Mouse (Mus musculus): ENCODE data around the gene Exoc3l4. TPM values are rescaled to one million over a fixed set of nuclear protein-coding genes. Genes with fewer than 3 reads are reported as not detected.
A peak's percentile ranks its signal among the peaks of the same experiment; 100 is the strongest.

Gene Exoc3l4
- total RNA-seq, 2 experiments from 2014 or later = 3.0 to 4.2 TPM

- DNase-seq = no peak
Measured at GRCm38 (mm10) chr12:111434164-111434744, 17.4 kb downstream of the Exoc3l4 start.

GRCm38 (mm10) chr12:111434745-111435327 is 18.0 kb downstream of the Exoc3l4 start:
- DNase-seq = no peak

DNA sequence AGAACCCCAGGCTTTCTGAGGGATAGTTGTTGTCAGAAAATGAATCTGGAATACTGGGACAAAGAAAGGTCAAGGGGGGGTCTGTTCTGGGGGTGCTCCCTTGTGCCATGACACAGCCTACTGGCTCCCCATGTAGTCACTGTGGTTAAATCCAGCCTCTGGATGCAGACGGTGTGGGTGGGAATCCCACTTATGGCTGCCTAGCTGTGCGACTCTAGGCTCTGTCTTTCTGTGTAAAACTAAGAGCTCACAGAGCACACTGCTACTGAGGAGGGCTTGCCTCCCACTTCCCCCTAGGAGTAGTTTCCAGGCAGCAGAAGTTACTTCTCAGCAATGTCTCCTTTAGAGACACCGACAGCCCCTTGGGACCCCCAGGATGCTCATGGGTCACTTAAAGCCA is 19.4 kb downstream of the Exoc3l4 start:
- DNase-seq = no peak

DNA sequence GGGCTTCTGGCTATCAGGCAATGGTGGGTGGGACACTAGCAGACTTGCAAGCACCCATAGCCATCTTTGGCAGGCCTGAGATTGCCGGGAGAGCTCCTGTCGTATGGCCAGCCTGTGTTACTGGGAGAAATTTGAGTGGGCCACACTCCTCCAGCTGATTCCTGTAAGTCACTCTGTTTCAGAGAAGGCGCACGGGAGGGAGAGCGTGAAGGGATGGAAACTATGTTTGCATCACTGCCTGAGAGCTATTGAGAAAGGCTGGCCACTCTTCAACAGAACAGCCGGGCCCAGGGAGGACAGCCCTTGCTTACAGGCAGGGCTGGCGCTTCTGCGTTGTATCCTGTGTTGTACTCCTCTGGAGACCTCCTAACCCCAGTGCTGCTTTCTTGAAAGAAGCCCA is 19.8 kb downstream of the Exoc3l4 start:
- DNase-seq = no peak

- no peak for DNase-seq
Measured at GRCm38 (mm10) chr12:111437222-111437900, 20.5 kb downstream of the Exoc3l4 start.

GRCm38 (mm10) chr12:111438850-111439249 is 22.0 kb downstream of the Exoc3l4 start:
- no peak for DNase-seq

DNA sequence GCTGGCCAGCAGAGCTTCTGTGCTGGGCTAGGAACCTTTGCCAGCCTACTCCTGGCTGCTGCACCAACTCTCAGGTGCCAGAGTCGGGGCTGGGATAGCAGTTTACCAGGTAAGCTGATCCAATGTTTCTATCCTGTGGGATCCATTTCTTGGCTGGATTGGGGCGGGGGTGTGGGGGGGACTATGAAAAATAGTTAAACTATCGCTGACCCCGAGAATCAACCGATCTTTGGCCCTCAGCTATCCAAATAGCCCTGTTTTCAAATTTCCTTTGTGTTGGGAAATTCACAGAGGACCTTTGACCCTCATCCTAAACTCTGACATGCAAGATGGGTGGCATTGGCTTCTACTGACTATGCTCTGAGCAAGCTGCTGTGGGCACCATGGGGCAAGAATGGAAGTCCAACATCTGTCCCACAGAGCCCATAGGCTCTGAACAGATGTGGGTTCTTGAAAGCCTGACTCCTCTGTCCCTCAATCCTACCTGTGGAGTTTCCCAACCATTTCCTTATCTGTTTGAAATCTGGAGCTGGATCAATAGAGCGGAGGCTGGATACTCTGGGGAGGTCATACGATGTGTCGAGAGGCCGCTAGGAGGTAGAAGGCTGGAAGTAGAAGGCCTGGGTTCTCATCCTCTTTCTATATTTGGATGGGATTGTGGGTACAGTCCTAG is 24.0 kb downstream of the Exoc3l4 start:
- no peak for DNase-seq

- no peak for DNase-seq
Measured at GRCm38 (mm10) chr12:111441523-111441922, 24.7 kb downstream of the Exoc3l4 start.

- DNase-seq = peak; percentile 89
Measured at GRCm38 (mm10) chr12:111442309-111443010, 25.6 kb downstream of the Exoc3l4 start, which contains the start of gene Tnfaip2. TSS of gene Tnfaip2 (plus strand) at chr12:111442469.

GRCm38 (mm10) chr12:111443011-111443870 is 26.4 kb downstream of the Exoc3l4 start:
- no peak for DNase-seq

DNA sequence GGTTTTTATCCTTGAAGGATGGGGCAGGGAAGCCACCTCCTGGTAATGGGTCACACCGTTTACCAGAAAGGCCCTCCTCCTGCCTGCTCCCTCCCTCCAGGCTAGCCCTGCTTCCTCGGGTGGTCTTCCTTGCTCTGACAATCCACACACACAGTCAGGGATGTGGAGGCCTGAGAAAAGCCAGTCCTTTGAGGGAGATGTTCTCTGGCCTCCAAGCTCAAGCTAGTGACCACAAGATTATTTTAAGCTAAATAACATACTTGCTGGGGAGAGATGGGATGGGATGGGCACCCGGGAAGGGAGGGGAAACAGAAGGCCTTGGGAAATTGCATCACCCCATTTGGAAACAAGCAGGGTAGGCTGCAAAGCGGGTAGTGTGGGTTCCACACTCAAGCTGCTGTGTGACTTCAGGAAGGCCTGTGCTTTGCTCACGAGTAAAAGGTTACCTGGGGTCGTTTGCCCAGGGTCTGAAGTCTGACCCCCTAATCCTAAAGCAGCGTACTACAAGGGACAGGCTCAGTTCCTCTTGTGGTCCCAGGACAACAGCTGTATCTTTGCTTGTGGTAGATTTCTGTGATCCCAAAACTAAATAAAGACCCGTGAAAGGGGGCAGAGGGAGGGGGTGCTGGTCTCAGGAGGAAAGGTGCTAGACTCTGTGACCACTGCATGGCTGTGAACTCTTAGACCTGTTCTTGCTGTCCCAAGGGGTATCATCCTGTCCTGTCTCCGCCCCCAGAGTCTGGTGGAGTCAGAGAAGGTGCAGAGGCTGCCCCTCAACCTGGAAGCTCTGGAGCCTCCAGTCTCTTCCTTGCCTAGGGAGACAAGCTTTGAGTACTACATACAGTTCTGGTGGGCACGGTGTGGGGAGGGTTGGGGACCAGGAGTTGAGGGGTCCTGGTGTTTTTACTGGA is 27.4 kb downstream of the Exoc3l4 start:
- no peak for DNase-seq

DNA sequence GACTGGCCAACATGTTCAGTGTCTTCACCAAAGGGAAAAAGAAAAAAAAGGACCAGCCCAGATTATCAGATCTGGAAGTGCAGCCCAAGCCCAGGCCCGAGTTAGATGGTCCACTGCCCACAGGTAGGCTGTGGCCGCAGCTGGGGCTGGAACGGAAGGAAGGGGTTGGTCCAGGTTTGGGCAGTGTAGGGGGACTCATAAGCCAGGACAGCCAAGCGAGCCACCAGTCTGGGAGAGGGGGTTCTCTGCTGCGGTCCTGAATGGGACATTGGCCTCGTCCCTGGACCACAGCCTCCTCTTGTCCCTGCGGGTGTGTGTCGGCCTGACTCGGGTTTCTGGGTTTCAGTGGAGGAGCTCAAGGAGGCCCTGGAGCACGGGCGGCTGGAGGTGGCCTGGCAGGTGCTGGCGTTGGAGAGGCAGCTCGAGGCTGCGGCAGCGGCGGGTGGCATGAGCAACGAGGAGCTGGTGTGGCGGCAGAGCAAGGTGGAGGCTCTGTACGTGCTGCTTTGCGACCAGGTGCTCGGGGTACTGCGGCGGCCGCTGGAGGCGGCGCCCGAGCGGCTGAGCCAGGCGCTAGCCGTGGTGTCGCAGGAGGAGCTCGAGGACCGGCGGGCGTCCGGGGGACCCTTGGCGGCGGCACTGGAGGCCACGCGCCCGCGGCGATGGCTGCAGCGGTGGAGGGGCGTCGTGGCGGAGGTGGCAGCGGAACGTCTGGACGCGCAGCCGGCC is 28.5 kb downstream of the Exoc3l4 start:
- DNase-seq = no peak

GRCm38 (mm10) chr12:111445890-111446613 is 29.2 kb downstream of the Exoc3l4 start:
- DNase-seq = no peak

GRCm38 (mm10) chr12:111446745-111447144 is 29.9 kb downstream of the Exoc3l4 start:
- no peak for DNase-seq

DNA sequence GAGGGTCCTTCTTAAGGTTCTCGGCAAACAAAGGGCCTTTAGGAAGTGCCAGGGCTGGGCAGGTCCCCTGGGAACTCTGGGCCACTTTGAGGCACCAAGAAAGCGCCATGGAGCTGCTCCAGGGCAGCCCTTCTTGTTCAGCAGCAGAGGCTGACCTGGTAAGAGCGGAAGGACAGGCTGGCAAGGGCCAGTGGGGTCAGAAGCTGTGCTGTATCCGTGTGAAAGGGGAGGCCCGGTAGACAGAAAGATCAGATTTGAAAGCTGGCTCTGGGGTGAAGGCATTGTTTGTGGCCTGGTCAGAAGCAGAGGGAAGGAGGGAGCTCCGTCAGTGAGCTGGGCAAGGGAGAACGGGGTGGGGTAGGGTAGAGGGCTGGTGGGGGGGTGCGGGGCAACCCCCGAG is 30.5 kb downstream of the Exoc3l4 start:
- no peak for DNase-seq

GRCm38 (mm10) chr12:111447898-111448760 is 31.3 kb downstream of the Exoc3l4 start:
- DNase-seq = peak; percentile 81

- DNase-seq = no peak
Measured at GRCm38 (mm10) chr12:111448931-111449705, 32.3 kb downstream of the Exoc3l4 start.

Data from gastrocnemius, postnatal 25 days (tissue).